Mouse (Mus musculus) forelimb bud, embryonic 11.5 days (tissue): ENCODE measurements around the gene Rnf31.
A peak's percentile ranks its signal among the peaks of the same experiment; 100 is the strongest.

Experiments
- DNase-seq: peaks from one replicate; pipeline ENCODE4 v3.0.0-alpha.2; 2012; ENCODE audit warnings: low read depth, low spot score

The Rnf31 gene

DNA sequence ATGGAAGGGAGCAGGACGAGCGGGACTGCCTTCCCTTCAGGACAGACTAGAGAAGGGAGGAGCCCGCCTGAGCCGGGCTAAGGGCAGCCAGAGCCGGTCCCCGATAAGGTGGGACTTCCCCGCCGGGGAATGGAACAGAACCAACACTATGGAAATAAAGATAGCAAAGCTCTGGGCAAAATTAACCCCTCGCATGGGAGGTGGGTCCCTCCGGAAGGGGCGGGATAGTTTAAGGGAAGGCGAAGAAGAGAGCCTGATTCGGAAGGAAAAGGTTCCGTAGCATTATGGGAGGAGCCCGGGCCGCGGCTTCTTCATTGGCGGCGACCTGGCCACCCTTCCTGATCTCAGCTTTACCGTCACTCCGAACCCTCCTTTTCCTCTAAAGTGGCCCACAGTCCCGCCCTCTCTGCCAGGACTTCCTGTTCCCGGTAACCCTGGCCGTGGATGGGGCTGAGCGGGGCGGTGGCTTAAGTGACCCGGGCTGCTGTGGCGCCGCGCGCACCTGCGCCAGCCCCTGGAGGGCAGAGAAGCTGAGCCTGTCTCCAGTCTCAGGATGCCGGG is at the start of gene Rnf31:
Rnf31 (plus strand) TSS at position 378 of the 561 bp plus-strand sequence.
- peak; percentile 92 for DNase-seq

DNA sequence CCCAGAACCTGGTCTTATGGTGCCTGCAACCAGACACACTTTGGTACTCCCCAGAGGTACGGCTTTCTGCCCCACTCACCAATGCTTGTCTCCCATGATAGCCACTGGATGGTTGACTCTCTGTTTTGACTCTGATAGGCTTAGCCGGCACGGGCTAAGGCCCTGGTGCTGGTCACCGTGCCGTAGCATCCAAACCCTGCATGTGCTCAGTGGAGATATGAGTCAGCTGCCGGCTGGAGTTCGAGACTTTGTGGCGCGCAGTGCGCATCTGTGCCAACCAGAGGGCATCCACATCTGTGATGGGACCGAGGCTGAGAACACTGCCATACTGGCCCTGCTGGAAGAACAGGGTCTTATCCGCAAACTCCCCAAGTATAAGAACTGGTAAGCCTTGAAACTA is 49.2 kb upstream of the Rnf31 start:
- no peak for DNase-seq

DNA sequence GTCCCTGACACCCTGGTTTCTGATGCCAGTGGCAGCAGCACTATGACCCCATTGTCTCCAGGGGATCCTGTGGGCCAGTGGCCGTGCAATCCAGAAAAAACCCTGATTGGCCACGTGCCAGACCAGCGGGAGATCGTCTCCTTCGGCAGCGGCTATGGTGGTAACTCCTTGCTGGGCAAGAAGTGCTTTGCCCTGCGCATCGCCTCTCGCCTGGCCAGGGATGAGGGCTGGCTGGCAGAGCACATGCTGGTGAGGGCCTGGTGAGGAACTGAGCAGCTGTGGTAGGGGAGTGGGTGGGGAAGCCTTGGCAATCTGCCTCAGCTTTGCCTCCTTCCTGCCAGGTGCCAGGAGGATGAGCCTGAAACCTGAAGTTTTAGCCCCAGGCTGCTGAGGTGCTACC is 47.2 kb upstream of the Rnf31 start:
- no peak for DNase-seq

DNA sequence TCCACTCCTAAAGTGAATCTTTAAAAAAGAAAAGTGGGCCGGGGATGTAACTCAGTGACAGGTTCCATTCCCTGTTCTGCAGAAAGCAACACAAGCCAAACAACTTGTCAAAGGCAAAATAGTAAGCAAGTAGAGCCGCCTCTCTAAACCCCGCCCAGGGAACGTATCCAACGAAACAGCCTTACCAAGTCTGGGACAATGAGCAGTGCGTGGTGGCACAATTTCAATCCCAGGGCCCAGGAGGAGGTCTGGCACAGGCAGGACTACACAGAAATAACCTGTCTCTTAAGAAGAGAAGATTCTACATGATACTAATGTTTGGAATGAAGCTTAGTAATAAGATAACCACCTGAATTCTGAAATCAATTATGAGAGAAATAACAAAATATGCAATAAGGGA is 41.3 kb upstream of the Rnf31 start:
- DNase-seq, result no peak

DNA sequence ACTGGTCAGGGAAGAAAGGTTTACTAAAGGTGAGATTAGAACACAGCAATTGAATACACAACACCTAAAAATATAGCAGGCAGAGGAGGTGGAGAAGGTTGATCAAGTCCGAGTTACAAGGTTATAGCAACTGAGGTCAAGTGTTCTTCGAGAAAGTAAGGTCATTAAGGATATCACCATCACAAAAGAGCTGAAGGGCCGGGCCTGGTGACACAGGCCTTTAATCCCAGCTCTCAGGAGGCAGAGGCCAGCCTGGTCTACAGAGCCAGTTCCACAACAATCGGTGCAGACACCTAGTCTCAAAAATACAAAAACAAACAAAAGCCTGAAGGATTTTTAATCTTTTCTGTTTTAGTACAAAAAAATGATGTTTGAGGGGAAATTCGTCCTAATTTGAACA is 40.2 kb upstream of the Rnf31 start:
- DNase-seq, result no peak

DNA sequence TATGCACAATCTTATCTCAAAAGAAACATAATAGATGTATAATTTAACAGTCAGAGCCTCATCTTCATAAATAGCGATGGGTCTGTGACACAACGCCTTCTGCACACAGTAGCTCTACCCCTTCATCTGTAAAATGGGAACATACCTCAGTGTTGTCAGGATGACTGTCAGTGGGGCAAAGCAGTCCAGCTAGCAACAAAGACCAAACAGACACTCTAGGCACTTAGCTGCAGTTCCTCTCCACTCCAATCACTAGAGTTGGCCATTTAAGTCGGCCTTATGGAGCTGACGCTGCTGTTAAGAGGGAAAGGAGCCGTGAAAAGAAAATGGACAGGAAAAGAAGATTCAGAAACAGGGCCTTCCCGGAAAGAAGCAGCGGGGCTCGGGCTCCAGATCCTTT is 39.7 kb upstream of the Rnf31 start:
- no peak for DNase-seq

DNA sequence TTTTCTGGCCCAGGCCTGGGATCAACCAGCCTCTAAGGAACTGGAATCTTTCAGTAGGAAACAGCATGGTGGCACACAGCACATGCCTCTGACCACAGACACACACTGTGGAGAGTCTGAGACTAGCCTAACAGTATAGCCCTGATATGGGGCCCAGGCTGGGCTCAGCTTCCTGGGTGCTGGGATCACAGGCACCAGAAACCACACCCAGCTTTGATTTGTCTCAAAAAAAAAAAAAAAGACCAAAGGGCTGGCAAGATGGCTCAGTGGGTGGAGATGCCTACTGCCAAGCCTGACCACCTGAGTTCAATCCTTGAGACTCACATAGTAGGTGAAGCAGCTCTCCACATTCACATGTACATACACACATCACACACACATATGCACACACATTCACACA is 36.9 kb upstream of the Rnf31 start:
- DNase-seq, result no peak

DNA sequence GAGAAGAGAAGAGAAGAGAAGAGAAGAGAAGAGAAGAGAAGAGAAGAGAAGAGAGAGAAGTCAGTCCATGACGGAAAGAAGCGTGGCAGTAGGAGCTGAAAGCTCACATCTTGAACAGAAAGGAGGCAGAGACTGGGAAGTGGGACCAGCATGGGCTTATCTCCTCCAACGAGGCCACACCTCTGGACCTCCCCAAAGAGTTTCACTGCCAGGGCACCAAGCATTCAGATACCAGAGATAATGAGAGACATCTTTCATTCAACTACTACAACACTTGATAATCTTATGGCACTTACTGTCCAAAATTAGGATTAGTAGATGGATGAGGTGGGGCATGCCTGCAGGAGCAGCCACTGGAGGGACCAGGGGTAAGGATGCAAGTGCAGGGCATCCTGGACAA is 35.7 kb upstream of the Rnf31 start:
- DNase-seq, result no peak

DNA sequence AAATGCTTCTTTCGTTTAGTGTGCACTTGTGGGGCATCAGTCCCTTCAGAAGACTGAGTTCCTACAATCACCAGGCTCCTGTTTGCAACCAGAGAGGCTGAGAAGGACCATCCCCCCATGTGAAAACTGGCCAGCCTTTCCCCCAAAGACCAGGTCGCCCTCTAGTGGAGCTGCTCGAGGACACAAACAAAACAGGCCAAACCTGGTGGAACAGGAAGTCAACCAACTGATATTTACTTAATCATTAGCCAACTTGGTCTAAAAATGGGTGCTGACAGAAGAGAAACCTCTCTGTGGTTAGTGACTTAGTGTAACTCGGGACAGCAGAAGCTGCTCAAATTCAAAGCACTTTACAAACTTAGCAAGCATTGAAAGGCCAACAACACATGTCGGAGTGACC is 34.5 kb upstream of the Rnf31 start:
- DNase-seq, result peak; percentile 67

DNA sequence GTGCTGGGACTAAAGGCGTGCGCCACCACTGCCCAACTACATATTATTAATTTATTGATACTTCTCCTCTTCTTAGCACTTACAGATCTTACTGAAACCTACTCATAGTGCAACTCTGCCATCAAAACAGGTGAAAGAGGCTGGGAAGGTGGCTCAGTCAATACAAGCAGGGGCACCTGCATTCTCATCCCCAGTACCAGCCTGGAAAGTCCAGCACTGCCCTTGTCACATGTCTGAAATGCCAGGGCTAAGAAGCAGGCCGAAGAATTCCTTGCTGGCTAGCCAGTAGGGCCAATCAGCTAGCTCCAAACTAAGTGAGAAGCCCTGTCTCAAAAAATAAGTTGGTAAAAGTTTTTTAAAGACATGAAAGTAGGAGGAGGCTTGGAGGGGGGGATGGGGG is 33.9 kb upstream of the Rnf31 start:
- DNase-seq, result no peak

DNA sequence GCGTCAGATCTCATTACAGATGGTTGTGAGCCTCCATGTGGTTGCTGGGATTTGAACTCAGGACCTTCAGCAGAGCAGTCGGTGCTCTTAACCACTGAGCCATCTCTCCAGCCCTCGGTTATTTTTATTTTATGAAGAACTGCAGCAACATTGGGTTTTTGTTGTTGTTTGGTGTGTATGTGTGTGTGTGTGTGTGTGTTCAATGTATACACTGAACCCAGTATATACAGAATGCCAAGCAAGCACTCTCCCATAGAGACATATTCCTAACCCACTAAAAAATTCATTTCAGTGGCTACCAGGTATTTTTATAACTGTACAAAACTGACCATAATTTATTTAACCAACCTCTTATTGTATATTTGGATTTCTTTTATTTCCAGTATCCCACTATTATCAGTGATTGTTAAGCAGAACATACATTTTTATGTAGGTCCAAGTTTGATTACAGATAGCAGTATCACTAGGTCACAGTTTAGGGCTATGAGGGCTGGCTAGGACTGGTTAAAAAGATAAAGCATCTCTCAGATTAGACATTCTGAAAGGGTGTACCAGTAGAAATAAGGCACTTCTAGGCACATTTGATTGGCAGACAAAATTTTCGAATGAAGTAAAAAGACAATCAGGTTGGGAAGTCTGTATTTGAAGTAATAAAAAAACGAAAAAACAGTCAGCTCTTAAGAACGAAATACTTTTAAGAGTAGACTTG is 32.6 kb upstream of the Rnf31 start:
- no peak for DNase-seq

DNA sequence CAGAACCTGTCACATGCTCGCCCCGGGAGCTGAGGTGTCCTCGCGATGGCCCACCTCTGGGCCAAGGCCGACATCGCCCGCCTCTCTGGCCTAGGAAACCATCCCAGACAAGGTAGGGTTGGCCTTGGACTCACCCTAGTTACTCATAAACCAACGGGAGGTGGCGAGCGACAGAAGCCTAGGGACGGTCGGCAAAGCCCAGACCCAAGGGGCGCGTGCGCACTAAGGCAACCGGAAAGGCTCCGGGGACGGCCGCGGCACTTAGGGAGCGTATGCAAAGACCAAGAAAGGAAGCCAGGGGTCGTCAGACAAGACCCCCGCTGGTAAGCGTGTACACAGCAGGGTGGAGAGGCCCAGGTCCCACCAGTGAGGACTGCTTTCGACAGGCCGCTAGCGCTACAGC is 31.7 kb upstream of the Rnf31 start, which contains the start of gene Dcaf11:
Dcaf11 (plus strand) TSS at position 208 of the 403 bp plus-strand sequence.
- peak; percentile 93 for DNase-seq

DNA sequence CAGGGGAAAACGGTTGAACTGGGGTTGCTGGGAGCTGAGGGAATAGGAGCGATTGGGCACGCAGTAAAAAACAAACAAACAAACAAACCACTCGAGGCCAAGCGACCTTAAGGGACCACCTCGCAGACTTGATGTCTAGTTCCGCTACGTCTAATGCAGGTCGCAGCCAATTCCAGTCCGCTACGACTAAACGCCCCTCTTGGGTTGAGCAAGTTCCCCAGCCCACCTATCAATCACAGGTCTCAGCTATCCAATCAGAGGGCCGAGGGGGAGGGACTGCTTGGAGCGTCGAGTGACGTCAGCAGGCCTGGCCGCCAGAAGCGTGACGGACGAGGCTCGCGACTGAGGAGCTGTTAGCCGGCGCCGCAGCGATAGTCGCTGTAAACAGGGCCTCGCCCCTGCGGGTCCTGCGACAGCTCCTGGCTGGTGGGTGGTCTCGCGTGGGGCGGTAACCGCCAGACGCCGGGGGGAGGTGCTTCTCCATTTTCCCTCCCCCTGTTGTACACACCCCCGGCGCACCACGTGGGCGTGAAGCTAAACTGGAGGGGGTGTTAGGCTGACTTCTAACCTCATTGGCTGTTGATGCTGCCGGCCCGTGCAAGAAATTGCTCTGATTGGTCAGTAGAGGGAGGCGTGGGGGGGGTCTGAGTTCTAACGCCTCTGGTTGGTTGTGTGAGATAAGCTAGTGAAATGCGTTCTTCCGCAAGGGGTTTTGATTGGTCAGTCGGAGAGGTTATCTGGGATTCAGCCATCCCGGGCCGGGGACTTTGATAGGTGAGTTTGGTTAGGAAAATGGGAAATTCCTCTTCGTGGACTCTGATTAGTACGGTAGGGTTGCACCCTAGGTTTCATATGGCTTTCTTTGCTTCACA is 31.1 kb upstream of the Rnf31 start, which contains the start of gene A730061H03Rik:
A730061H03Rik (minus strand) TSS at position 205 of the 872 bp plus-strand sequence.
- DNase-seq, result peak; percentile 99

DNA sequence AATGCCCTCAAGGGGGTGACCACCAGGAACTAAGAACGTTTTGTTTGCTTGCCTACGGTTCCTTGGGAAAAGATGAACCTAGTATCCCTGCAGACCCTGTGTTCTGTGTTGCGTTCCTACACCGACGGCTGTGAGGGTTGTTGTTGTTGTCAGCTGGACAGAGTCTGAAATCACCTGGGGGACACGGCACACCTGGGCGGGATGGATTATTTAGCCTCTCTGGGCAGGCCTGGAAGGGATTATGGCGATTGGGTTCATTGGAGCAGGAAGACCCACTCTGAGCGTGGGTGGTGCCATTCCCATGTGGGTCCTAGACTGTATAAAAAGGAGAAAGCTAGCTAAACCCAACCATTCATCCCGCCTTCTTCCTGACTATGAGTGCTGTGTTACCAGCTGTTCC is 29.6 kb upstream of the Rnf31 start:
- no peak for DNase-seq

DNA sequence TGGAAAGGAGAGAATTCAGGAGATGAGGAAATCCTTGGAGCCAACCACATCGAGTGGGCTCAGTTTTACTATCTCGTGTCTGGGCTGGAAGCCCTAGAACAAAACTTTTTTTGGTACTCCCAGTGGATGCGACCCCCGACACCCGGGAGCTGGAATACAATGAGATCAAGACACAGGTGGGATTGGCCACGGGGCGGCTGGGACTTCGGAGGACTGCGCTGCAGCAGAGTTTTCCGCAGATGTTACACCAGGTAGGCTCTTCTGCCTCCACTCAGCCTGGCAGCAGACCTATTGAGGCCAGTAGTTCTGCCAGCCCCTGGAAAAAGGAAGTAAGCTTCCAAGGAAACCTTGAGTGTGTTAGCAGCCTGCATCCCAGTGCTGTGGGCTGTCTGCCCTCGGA is 28.3 kb upstream of the Rnf31 start:
- no peak for DNase-seq

DNA sequence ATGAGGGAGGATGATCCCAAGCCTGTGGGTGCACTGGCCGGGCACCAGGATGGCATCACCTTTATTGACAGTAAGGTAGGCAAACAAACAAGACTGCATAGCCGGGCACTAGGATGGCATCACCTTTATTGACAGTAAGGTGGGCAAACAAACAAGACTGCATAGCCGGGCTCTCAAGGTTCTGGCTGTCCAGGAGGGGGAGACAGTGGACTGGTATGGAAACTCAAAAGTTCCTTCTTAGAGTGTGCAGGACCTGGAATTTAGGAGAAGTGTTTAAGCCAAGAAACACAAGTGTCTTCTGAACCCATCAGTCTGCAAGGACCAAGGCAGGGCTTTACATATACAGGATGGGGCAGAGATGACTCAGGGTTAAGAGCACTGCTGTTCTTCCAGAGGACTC is 25.8 kb upstream of the Rnf31 start:
- no peak for DNase-seq

DNA sequence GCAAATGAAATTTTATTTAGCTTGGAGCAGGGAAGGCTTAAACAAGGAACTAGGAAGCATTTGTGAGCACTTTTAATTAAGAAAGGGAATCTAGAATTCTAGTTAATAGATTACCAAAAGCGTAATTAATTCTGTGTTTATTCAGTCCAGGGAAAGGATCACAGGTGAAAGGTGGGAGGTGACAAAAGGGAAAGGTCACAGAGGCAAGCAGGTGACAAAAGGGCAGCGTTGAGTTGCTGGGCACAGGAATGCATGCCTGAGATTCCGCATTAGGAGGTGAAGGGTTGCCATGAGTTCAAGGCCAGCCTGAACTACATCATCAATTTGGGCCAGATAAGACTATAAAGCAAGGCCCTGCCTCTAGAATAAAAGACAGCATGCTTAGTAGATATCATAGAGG is 24.0 kb upstream of the Rnf31 start:
- no peak for DNase-seq

DNA sequence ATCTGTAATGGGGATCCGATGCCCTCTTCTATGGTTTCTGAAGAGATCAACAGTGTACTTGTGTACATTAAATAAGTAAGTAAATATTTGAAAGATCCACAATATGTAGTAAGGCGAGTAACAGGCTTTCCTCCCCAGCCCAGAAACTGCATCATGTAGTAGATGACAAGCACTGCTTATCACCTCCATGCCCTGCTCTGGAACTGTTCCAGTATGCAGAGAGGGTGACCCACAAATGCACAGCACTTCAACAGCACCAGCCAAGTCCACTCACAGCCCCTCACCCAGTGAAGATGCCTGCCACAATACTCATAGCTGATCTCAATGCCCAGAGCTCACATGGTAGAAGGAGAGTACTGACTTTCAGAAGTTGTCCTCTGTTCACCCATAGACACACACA is 20.9 kb upstream of the Rnf31 start:
- DNase-seq, result no peak

DNA sequence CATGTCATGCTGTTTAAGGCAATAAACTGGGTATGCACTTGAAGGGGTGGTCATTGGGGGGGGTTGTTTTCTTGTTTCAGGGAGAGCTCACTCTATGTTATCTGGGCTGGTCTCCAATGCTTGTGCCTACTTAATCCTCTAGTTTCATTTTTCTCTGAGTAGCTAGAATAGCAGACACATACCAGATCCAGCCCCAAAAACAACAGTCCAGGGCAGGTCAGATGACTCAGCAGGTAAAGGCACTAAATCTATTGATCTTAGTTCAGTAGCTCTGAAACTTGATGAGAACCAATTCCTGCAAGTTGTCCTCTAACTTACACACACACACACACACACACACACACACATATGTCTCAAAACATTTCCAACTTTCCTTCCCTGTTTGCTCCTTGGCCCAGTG is 19.7 kb upstream of the Rnf31 start:
- DNase-seq, result no peak

DNA sequence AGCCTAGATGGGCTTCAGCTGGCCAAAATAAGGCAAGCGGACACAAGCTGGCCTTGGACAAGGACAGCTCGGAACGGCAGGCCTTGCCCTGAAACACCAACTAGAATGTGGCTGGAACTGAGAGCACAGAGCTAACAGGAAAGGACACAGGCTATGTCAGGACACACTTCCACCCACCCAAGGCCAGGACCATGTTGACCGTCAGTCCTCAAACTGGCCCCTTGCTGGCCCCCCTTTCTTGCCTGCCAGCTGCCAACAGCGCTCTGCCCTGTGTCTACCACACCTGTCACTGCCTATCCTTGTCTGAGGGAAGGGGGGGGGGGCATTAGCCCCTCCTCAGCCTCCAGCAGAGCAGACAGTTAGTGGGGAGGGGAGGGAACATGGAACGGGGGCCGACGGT is 16.2 kb upstream of the Rnf31 start, which contains the start of gene Fitm1:
Fitm1 (plus strand) TSS at position 316 of the 400 bp plus-strand sequence.
- DNase-seq, result no peak

DNA sequence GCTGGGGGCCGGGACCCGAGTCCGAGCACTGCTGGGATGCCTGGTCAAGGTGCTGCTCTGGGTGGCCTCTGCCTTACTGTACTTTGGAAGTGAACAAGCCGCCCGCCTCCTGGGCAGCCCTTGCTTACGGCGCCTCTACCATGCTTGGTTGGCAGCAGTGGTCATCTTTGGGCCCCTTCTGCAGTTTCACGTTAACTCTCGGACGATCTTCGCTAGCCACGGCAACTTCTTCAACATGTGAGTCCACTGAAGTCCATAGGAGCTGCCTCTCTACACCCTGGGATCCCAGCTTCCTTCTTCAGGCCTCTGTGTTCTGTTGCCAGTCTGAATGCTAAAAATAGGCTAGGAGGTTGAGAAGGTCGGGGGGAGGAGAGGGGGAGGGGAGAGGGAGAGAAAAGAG is 15.8 kb upstream of the Rnf31 start:
- DNase-seq, result no peak

DNA sequence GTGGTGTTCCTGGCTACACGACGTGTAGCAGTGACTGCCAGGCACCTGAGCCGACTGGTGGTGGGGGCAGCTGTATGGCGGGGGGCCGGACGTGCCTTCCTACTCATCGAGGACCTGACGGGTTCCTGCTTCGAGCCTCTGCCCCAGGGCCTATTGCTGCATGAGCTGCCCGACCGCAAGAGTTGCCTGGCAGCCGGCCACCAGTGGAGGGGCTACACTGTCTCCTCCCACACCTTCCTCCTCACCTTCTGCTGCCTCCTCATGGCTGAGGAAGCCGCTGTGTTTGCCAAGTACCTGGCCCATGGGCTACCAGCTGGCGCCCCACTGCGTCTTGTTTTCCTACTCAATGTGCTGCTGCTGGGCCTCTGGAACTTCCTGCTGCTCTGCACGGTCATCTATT is 15.1 kb upstream of the Rnf31 start:
- no peak for DNase-seq
